Mouse (Mus musculus): Measurements from ENCODE around the gene Fam196b. TPM values are rescaled to one million over a fixed set of nuclear protein-coding genes. Genes with fewer than 3 reads are reported as not detected.

Gene Fam196b
- polyA plus RNA-seq, 1 experiment from 2014 or later, result 0.20 TPM

- ATAC-seq (replicated peaks; ENCODE audit: extremely low read depth, insufficient read depth, low FRiP score), result no peak
- Histone ChIP-seq H3K27ac (ENCODE audit: low read length) (no peak overlapping the region), H3K27me3 (ENCODE audit: control insufficient read depth, insufficient read depth, low read length) (no peaks in the 10 kb centered on the region; the same call in 1 of the 2 replicates), H3K9me3 (replicated peaks; ENCODE audit: control insufficient read depth, low read length) (no peaks in the 10 kb centered on the region), H3K9ac (ENCODE audit: low read length) (no peak overlapping the region), H3K4me3 (ENCODE audit: low read length) (no peak overlapping the region), H3K36me3 (ENCODE audit: control insufficient read depth, insufficient read depth) (no peaks in the 10 kb centered on the region), H3K4me1 (ENCODE audit: control insufficient read depth, insufficient read depth, low read length) (no peaks in the 10 kb centered on the region), H3K4me2 (ENCODE audit: low read depth, low read length) (no peak overlapping the region)
- 84% methylated on average over 5 of the region's 5 CpGs for WGBS
Measured at GRCm38 (mm10) chr11:34297698-34298378, 16.8 kb upstream of the Fam196b start.

GRCm38 (mm10) chr11:34299550-34299949, 15.1 kb upstream of the Fam196b start:
- H3K9me3 ChIP-seq (replicated peaks; ENCODE audit: control insufficient read depth, low read length), result no peaks in the 10 kb centered on the region
- H3K4me2 ChIP-seq (ENCODE audit: low read depth, low read length), result no peak overlapping the region
- H3K4me1 ChIP-seq (ENCODE audit: control insufficient read depth, insufficient read depth, low read length), result no peaks in the 10 kb centered on the region
- H3K36me3 ChIP-seq (ENCODE audit: control insufficient read depth, insufficient read depth), result no peaks in the 10 kb centered on the region
- WGBS, result 67% methylated on average over 1 of the region's 1 CpGs
- no peaks in the 10 kb centered on the region; the same call in 1 of the 2 replicates for H3K27me3 ChIP-seq (ENCODE audit: control insufficient read depth, insufficient read depth, low read length)
- no peak overlapping the region for H3K9ac ChIP-seq (ENCODE audit: low read length)
- no peak overlapping the region for H3K4me3 ChIP-seq (ENCODE audit: low read length)
- ATAC-seq (replicated peaks; ENCODE audit: extremely low read depth, insufficient read depth, low FRiP score), result no peak; the same call in 1 of the 2 replicates
- H3K27ac ChIP-seq (ENCODE audit: low read length), result no peak overlapping the region

GRCm38 (mm10) chr11:34300064-34300463, 14.6 kb upstream of the Fam196b start:
- Histone ChIP-seq H3K27me3 (ENCODE audit: control insufficient read depth, insufficient read depth, low read length) (peaks cover 3% of the 10 kb centered on the region; the same call in 1 of the 2 replicates), H3K9ac (ENCODE audit: low read length) (no peak overlapping the region), H3K4me3 (ENCODE audit: low read length) (no peak overlapping the region), H3K4me1 (ENCODE audit: control insufficient read depth, insufficient read depth, low read length) (no peaks in the 10 kb centered on the region), H3K9me3 (replicated peaks; ENCODE audit: control insufficient read depth, low read length) (no peaks in the 10 kb centered on the region), H3K27ac (ENCODE audit: low read length) (no peak overlapping the region), H3K4me2 (ENCODE audit: low read depth, low read length) (no peak overlapping the region), H3K36me3 (ENCODE audit: control insufficient read depth, insufficient read depth) (no peaks in the 10 kb centered on the region)
- ATAC-seq (replicated peaks; ENCODE audit: extremely low read depth, insufficient read depth, low FRiP score), result no peak
- WGBS, result 83% methylated on average over 7 of the region's 7 CpGs

GRCm38 (mm10) chr11:34306231-34306630, 8.4 kb upstream of the Fam196b start:
- Histone ChIP-seq H3K4me1 (ENCODE audit: control insufficient read depth, insufficient read depth, low read length) (no peaks in the 10 kb centered on the region), H3K27ac (ENCODE audit: low read length) (no peak overlapping the region)
- no peak for ATAC-seq (replicated peaks; ENCODE audit: extremely low read depth, insufficient read depth, low FRiP score)

GRCm38 (mm10) chr11:34308731-34309130, 5.9 kb upstream of the Fam196b start:
- H3K4me1 ChIP-seq (ENCODE audit: control insufficient read depth, insufficient read depth, low read length), result no peaks in the 10 kb centered on the region
- H3K4me2 ChIP-seq (ENCODE audit: low read depth, low read length), result no peak overlapping the region
- H3K9me3 ChIP-seq (replicated peaks; ENCODE audit: control insufficient read depth, low read length), result no peaks in the 10 kb centered on the region
- H3K9ac ChIP-seq (ENCODE audit: low read length), result no peak overlapping the region
- H3K27me3 ChIP-seq (ENCODE audit: control insufficient read depth, insufficient read depth, low read length), result 0 out of 2 replicates have a peak, but pooled peaks cover 3% of the 10 kb centered on the region
- no peaks in the 10 kb centered on the region for H3K36me3 ChIP-seq (ENCODE audit: control insufficient read depth, insufficient read depth)
- no peak for ATAC-seq (replicated peaks; ENCODE audit: extremely low read depth, insufficient read depth, low FRiP score)
- WGBS, result 95% methylated on average over 3 of the region's 3 CpGs
- H3K27ac ChIP-seq (ENCODE audit: low read length), result no peak overlapping the region
- no peak overlapping the region for H3K4me3 ChIP-seq (ENCODE audit: low read length)

More at GRCm38 (mm10) chr11:34306231-34306630, 8.4 kb upstream of the Fam196b start:
- no peaks in the 10 kb centered on the region for H3K36me3 ChIP-seq (ENCODE audit: control insufficient read depth, insufficient read depth)
- WGBS, result 67% methylated on average over 3 of the region's 3 CpGs
- no peak overlapping the region for H3K4me3 ChIP-seq (ENCODE audit: low read length)
- no peak overlapping the region for H3K4me2 ChIP-seq (ENCODE audit: low read depth, low read length)
- no peaks in the 10 kb centered on the region for H3K9me3 ChIP-seq (replicated peaks; ENCODE audit: control insufficient read depth, low read length)
- 0 out of 2 replicates have a peak, but pooled peaks cover 3% of the 10 kb centered on the region for H3K27me3 ChIP-seq (ENCODE audit: control insufficient read depth, insufficient read depth, low read length)
- H3K9ac ChIP-seq (ENCODE audit: low read length), result no peak overlapping the region

GRCm38 (mm10) chr11:34309360-34309759, 5.3 kb upstream of the Fam196b start:
- H3K4me1 ChIP-seq (ENCODE audit: control insufficient read depth, insufficient read depth, low read length), result no peaks in the 10 kb centered on the region
- no peak overlapping the region for H3K27ac ChIP-seq (ENCODE audit: low read length)
- H3K4me3 ChIP-seq (ENCODE audit: low read length), result no peak overlapping the region
- no peak overlapping the region for H3K4me2 ChIP-seq (ENCODE audit: low read depth, low read length)
- 79% methylated on average over 2 of the region's 2 CpGs for WGBS
- ATAC-seq (replicated peaks; ENCODE audit: extremely low read depth, insufficient read depth, low FRiP score), result no peak
- 0 out of 2 replicates have a peak, but pooled peaks cover 3% of the 10 kb centered on the region for H3K27me3 ChIP-seq (ENCODE audit: control insufficient read depth, insufficient read depth, low read length)
- no peaks in the 10 kb centered on the region for H3K9me3 ChIP-seq (replicated peaks; ENCODE audit: control insufficient read depth, low read length)
- H3K36me3 ChIP-seq (ENCODE audit: control insufficient read depth, insufficient read depth), result no peaks in the 10 kb centered on the region
- no peak overlapping the region for H3K9ac ChIP-seq (ENCODE audit: low read length)

- Histone ChIP-seq H3K9ac (ENCODE audit: low read length) (no peak overlapping the region), H3K36me3 (ENCODE audit: control insufficient read depth, insufficient read depth) (no peaks in the 10 kb centered on the region), H3K27ac (ENCODE audit: low read length) (no peak overlapping the region), H3K4me3 (ENCODE audit: low read length) (no peak overlapping the region), H3K27me3 (ENCODE audit: control insufficient read depth, insufficient read depth, low read length) (no peaks in the 10 kb centered on the region), H3K4me1 (ENCODE audit: control insufficient read depth, insufficient read depth, low read length) (no peaks in the 10 kb centered on the region), H3K9me3 (replicated peaks; ENCODE audit: control insufficient read depth, low read length) (no peaks in the 10 kb centered on the region), H3K4me2 (ENCODE audit: low read depth, low read length) (no peak overlapping the region)
- WGBS, result 26% methylated on average over 5 of the region's 5 CpGs
- ATAC-seq (replicated peaks; ENCODE audit: extremely low read depth, insufficient read depth, low FRiP score), result no peak
Measured at GRCm38 (mm10) chr11:34311717-34312116, 2.9 kb upstream of the Fam196b start.

GRCm38 (mm10) chr11:34312208-34312607, 2.4 kb upstream of the Fam196b start:
- WGBS, result 66% methylated on average over 7 of the region's 7 CpGs
- ATAC-seq (replicated peaks; ENCODE audit: extremely low read depth, insufficient read depth, low FRiP score), result no peak
- no peaks in the 10 kb centered on the region for H3K27me3 ChIP-seq (ENCODE audit: control insufficient read depth, insufficient read depth, low read length)

GRCm38 (mm10) chr11:34315383-34315782, 761 bp downstream of the Fam196b start:
- WGBS, result 50% methylated on average over 5 of the region's 5 CpGs
- Histone ChIP-seq H3K36me3 (ENCODE audit: control insufficient read depth, insufficient read depth) (no peaks in the 10 kb centered on the region), H3K4me3 (ENCODE audit: low read length) (no peak overlapping the region), H3K27me3 (ENCODE audit: control insufficient read depth, insufficient read depth, low read length) (no peaks in the 10 kb centered on the region), H3K9ac (ENCODE audit: low read length) (no peak overlapping the region), H3K27ac (ENCODE audit: low read length) (no peak overlapping the region), H3K4me1 (ENCODE audit: control insufficient read depth, insufficient read depth, low read length) (no peaks in the 10 kb centered on the region), H3K4me2 (ENCODE audit: low read depth, low read length) (no peak overlapping the region), H3K9me3 (replicated peaks; ENCODE audit: control insufficient read depth, low read length) (no peaks in the 10 kb centered on the region)
- no peak for ATAC-seq (replicated peaks; ENCODE audit: extremely low read depth, insufficient read depth, low FRiP score)

More at GRCm38 (mm10) chr11:34312208-34312607, 2.4 kb upstream of the Fam196b start:
- no peak overlapping the region for H3K27ac ChIP-seq (ENCODE audit: low read length)
- no peaks in the 10 kb centered on the region for H3K36me3 ChIP-seq (ENCODE audit: control insufficient read depth, insufficient read depth)
- no peaks in the 10 kb centered on the region for H3K9me3 ChIP-seq (replicated peaks; ENCODE audit: control insufficient read depth, low read length)
- H3K4me1 ChIP-seq (ENCODE audit: control insufficient read depth, insufficient read depth, low read length), result no peaks in the 10 kb centered on the region
- no peak overlapping the region for H3K9ac ChIP-seq (ENCODE audit: low read length)
- H3K4me2 ChIP-seq (ENCODE audit: low read depth, low read length), result no peak overlapping the region
- no peak overlapping the region for H3K4me3 ChIP-seq (ENCODE audit: low read length)
